Mouse (Mus musculus) heart, embryonic 10.5 days (tissue): ENCODE measurements around the gene Sult1e1. TPM values are rescaled to one million over a fixed set of nuclear protein-coding genes. Genes with fewer than 3 reads are reported as not detected.

Experiments
- DNase-seq: peaks from one replicate; pipeline ENCODE4 v3.0.0-alpha.2; 2017; ENCODE audit warnings: low spot score
- H3K27ac ChIP-seq: fragments of 300-500 bp; sonication (generic); 2 replicates; pipeline ENCODE4 v1.5.1; 2016; ENCODE audit warnings: mild to moderate bottlenecking
- H3K27me3 ChIP-seq: fragments of 300-500 bp; sonication (generic); 2 replicates; pipeline ENCODE4 v1.6.1; 2016; ENCODE audit warnings: mild to moderate bottlenecking; ENCODE audit not compliant: poor library complexity, insufficient read depth, severe bottlenecking
- H3K36me3 ChIP-seq: fragments of 300-500 bp; sonication (generic); 2 replicates; pipeline ENCODE4 v1.6.1; 2016; ENCODE audit warnings: mild to moderate bottlenecking, moderate library complexity
- H3K4me1 ChIP-seq: fragments of 300-500 bp; sonication (generic); 2 replicates; pipeline ENCODE4 v1.6.1; 2016; ENCODE audit warnings: mild to moderate bottlenecking
- H3K4me3 ChIP-seq: fragments of 300-500 bp; sonication (generic); 2 replicates; pipeline ENCODE4 v1.5.1; 2016; ENCODE audit warnings: mild to moderate bottlenecking, moderate library complexity
- H3K9me3 ChIP-seq: fragments of 300-500 bp; sonication (generic); 2 replicates; pipeline ENCODE4 v1.6.1; 2016; ENCODE audit warnings: mild to moderate bottlenecking, moderate library complexity
- WGBS: fragments of 180-500 bp; shearing (Covaris S2); methylation state at CpG from one replicate; pipeline ENCODE4 v1.1.7; 2016; 5-methylcytosine and 5-hydroxymethylcytosine counted together
- microRNA-seq: library from miRNA; unstranded; fragments of <30 nt; microRNA quantifications from one replicate; pipeline ENCODE4, GENCODE M21; 2017
- polyA plus RNA-seq: library from polyadenylated mRNA; unstranded; fragments of >200 nt; fragmentation: Nextera tagmentation; extraction: Ambion mirVana; gene quantifications from 2 replicates; pipeline ENCODE4 v1.2.1, GENCODE M21; 2016

The Sult1e1 gene
- polyA plus RNA-seq, 1 experiment from 2014 or later, result not detected

GRCm38 (mm10) chr5:87562526-87562925 is 28.9 kb downstream of the Sult1e1 start:
- Histone ChIP-seq H3K36me3 (no peaks in the 10 kb centered on the region), H3K4me1 (no peaks in the 10 kb centered on the region), H3K27ac (no peak overlapping the region), H3K4me3 (no peak overlapping the region), H3K9me3 (no peaks in the 10 kb centered on the region), H3K27me3 (no peaks in the 10 kb centered on the region)
- no peak for DNase-seq
- 64% methylated on average over 4 of the region's 4 CpGs for WGBS

DNA sequence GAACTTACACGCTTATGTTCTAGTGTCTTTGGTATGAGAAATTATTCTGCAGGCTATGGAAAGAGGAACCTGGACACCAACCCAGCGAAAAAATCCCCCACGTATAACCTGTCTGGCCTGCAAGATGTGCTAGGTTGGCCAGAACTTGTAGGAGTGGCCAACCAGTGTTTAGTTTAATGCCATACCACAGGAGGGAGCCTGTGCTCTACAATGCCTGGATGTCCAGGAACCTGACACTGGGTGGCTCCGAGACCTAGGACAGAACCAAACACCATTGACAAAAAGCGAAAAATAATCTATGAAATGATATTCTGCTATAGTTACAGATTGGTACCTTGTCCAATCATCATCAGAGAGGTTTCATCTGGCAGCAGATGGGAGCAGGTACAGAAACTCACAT is 31.2 kb downstream of the Sult1e1 start:
- no peaks in the 10 kb centered on the region for H3K9me3 ChIP-seq
- H3K27ac ChIP-seq, result no peak overlapping the region
- H3K4me1 ChIP-seq, result no peaks in the 10 kb centered on the region
- no peak overlapping the region for H3K4me3 ChIP-seq
- DNase-seq, result no peak
- 64% methylated on average over 5 of the region's 5 CpGs for WGBS
- no peaks in the 10 kb centered on the region for H3K36me3 ChIP-seq
- H3K27me3 ChIP-seq, result no peaks in the 10 kb centered on the region

GRCm38 (mm10) chr5:87550935-87551334 is 40.5 kb downstream of the Sult1e1 start:
- Histone ChIP-seq H3K27ac (no peak overlapping the region), H3K36me3 (no peaks in the 10 kb centered on the region), H3K4me3 (no peak overlapping the region), H3K4me1 (no peaks in the 10 kb centered on the region), H3K9me3 (no peaks in the 10 kb centered on the region), H3K27me3 (no peaks in the 10 kb centered on the region)
- DNase-seq, result no peak
- 27% methylated on average over 1 of the region's 1 CpGs for WGBS

- Histone ChIP-seq H3K4me1 (no peaks in the 10 kb centered on the region), H3K36me3 (no peaks in the 10 kb centered on the region), H3K27ac (no peak within 1 kb of the TSS), H3K27me3 (no peaks in the 10 kb centered on the region), H3K9me3 (no peaks in the 10 kb centered on the region), H3K4me3 (no peak within 1 kb of the TSS)
- no peak for DNase-seq
- WGBS, result 93% methylated on average over 2 of the region's 2 CpGs
Measured at GRCm38 (mm10) chr5:87538111-87538510, 53.3 kb downstream of the Sult1e1 start, which contains the start of gene Sult1b1. TSS of gene Sult1b1 (minus strand) at chr5:87538195.

- H3K27me3 ChIP-seq, result no peaks in the 10 kb centered on the region
- no peak overlapping the region for H3K4me3 ChIP-seq
- 81% methylated on average over 4 of the region's 4 CpGs for WGBS
- H3K27ac ChIP-seq, result no peak overlapping the region
- no peak for DNase-seq
- H3K9me3 ChIP-seq, result no peaks in the 10 kb centered on the region
- H3K4me1 ChIP-seq, result no peaks in the 10 kb centered on the region
- H3K36me3 ChIP-seq, result no peaks in the 10 kb centered on the region
Measured at GRCm38 (mm10) chr5:87535994-87536644, 55.3 kb downstream of the Sult1e1 start.

- 60% methylated on average over 2 of the region's 2 CpGs for WGBS
Measured at GRCm38 (mm10) chr5:87532288-87532687, 59.1 kb downstream of the Sult1e1 start.

More at GRCm38 (mm10) chr5:87532288-87532687, 59.1 kb downstream of the Sult1e1 start:
- no peaks in the 10 kb centered on the region for H3K27me3 ChIP-seq
- no peaks in the 10 kb centered on the region for H3K4me1 ChIP-seq
- H3K27ac ChIP-seq, result no peak overlapping the region
- no peaks in the 10 kb centered on the region for H3K9me3 ChIP-seq
- DNase-seq, result no peak
- no peaks in the 10 kb centered on the region for H3K36me3 ChIP-seq
- H3K4me3 ChIP-seq, result no peak overlapping the region

Small RNA genes lying within 50 kb of the gene (microRNA-seq; reads per million reads assigned to microRNA genes)
- gene Mir3969, result not detected

Other genes starting within 250 kb of the Sult1e1 start
- gene Ugt2b38, start 167.4 kb downstream of the Sult1e1 start, polyA plus RNA-seq, result not detected in 2 replicates
- gene Ugt2a2, start 109.3 kb downstream of the Sult1e1 start, polyA plus RNA-seq, result not detected in 2 replicates
- gene Gm43638, start 104.8 kb downstream of the Sult1e1 start, polyA plus RNA-seq, result not detected in 2 replicates
- not detected in 2 replicates for gene Ugt2a1, start 100.7 kb downstream of the Sult1e1 start, polyA plus RNA-seq
- gene Sult1b1, start 53.4 kb downstream of the Sult1e1 start, polyA plus RNA-seq, result 0.18 TPM in 1 of 2 replicates, not detected in the other
- not detected in 2 replicates for gene Sult1d1, start 22.6 kb downstream of the Sult1e1 start, polyA plus RNA-seq
- gene Csn1s1, start 74.6 kb upstream of the Sult1e1 start, polyA plus RNA-seq, result not detected in 2 replicates
- gene Csn2, start 108.0 kb upstream of the Sult1e1 start, polyA plus RNA-seq, result not detected in 2 replicates
- not detected in 2 replicates for gene Csn1s2a, start 183.0 kb upstream of the Sult1e1 start, polyA plus RNA-seq
- not detected in 2 replicates for gene Csn1s2b, start 216.5 kb upstream of the Sult1e1 start, polyA plus RNA-seq
- not detected in 2 replicates for gene Prr27, start 234.1 kb upstream of the Sult1e1 start, polyA plus RNA-seq